Mouse (Mus musculus) brown adipose tissue, adult 24 weeks (tissue): ENCODE measurements around the gene Stpg4. TPM values are rescaled to one million over a fixed set of nuclear protein-coding genes. Genes with fewer than 3 reads are reported as not detected.

Experiments
- H3K27ac ChIP-seq: fragments of 200-500 bp; replicated peaks from 2 replicates; pipeline ENCODE4 v1.5.1; 2012; ENCODE audit warnings: low read depth, mild to moderate bottlenecking, low read length
- H3K4me1 ChIP-seq: fragments of 200-500 bp; 2 replicates; pipeline ENCODE4 v1.6.1; 2012; ENCODE audit warnings: low read length, mixed read lengths; ENCODE audit not compliant: control insufficient read depth, insufficient read depth, insufficient read length
- H3K4me3 ChIP-seq: fragments of 200-500 bp; 2 replicates; pipeline ENCODE4 v1.5.1; 2012; ENCODE audit warnings: low read depth, mild to moderate bottlenecking, low read length, moderate library complexity; ENCODE audit not compliant: insufficient read depth
- polyA plus RNA-seq: library from polyadenylated mRNA; stranded (reverse); fragments of >200 nt; gene quantifications from 2 replicates; pipeline ENCODE4 v1.2.4, GENCODE M21; 2012; ENCODE audit not compliant: missing spikeins, insufficient read depth, insufficient read length

Gene Stpg4
- polyA plus RNA-seq, 1 experiment, result not detected

DNA sequence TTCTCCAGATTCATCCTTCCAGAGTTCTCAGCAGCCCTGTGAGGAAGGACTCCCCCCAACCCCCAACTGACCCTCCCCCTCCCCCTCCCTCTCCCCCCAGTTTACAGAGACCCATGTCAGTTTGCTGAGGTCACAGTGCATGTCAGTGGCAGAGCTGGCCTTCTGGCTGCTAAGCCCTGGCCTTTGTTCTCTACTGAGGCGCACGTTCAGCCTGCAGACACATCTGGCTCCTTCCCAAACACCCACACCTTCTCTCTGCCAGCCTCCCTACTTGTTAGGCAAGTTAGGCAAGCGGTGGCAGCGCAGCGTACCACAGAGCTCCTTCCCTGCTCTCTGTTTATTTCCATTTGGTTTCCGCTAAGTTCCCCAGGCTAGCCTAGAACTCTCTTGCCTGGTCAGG lies 50.0 kb downstream of the Stpg4 start:
- Histone ChIP-seq H3K27ac (peak overlapping the region; percentile 65), H3K4me3 (no peak overlapping the region)

DNA sequence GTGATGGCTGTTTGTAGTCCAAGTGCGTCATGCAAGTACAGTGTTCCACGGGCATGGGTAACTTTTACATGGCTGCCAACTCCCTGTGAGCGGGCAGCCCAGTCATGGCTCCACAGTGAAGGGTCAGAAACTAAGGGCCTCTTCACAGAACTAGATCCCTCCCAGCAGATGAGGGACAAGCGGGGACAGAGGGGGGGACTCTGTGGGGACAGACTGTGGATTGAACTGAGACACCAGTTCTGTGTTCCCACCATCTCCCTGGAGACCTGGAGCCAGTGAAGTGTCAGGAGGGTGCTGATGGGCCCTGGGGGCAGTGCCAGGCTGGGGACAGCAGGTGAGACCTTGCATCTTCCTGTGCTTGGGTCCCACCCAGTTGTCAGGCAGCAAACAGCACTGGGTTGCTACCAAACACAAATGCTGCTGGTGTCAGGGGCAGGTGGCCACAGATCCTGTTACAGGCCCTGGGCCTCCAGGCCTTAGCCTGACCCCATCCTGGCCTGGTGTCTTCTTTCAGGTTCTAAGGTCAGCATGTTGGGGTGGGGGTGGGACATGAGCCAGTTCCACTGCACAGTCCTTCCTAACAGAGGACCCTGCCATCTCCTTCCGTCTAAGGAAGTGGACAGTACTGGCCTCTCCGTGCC lies 50.6 kb downstream of the Stpg4 start:
- Histone ChIP-seq H3K27ac (peak overlapping the region; percentile 78), H3K4me1 (peaks cover 21% of the 10 kb centered on the region), H3K4me3 (no peak overlapping the region)

More for the DNA sequence above, 50.0 kb downstream of the Stpg4 start:
- H3K4me1 ChIP-seq, result peaks cover 21% of the 10 kb centered on the region

- no peak overlapping the region for H3K4me3 ChIP-seq
- peak overlapping the region; percentile 78 for H3K27ac ChIP-seq
- H3K4me1 ChIP-seq, result peaks cover 19% of the 10 kb centered on the region
Measured at GRCm38 (mm10) chr17:87375941-87376511, 51.5 kb downstream of the Stpg4 start.

DNA sequence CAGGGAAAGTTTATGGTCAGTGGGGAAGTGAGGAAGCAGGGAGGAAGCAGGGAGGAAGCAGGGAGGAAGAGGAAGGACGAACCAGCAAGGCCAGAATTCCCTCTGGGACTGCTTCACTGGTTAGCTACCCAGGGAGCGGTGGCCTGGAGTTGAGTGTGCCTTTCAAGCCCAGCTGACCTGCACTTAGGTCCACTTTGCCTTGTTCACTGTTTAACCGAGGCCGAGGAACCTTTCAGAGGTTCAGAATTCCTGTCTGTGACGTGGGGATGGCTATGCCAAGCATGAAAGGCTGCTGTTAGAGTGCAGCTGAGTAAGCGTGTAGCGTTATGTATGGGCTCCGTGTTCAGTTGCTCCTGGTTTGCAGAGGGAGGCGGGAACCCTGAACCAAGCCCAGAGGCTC lies 54.2 kb downstream of the Stpg4 start:
- Histone ChIP-seq H3K4me1 (peaks cover 12% of the 10 kb centered on the region), H3K4me3 (no peak overlapping the region), H3K27ac (no peak overlapping the region)

DNA sequence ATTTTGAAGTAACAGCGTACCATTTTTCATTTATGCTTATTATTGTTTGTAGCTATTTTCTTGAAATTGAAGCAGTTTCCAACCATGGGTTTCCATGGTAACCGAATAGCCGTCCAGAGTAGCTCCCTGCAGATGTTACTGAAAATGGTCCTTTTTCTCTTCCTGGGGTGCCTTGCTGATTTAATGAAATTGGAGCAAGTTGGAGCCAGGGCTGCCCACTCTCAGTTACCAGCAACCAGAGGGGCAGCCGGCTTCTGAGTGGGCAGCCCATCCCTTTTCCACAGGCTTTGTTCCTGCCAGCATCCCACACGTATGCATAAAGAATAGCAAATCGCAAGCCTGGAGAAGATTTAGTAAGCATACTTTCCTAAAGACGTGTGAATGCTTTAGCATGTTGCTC lies 55.4 kb downstream of the Stpg4 start:
- Histone ChIP-seq H3K4me3 (no peak overlapping the region), H3K27ac (no peak overlapping the region), H3K4me1 (peaks cover 18% of the 10 kb centered on the region)

- no peak overlapping the region for H3K27ac ChIP-seq
- H3K4me1 ChIP-seq, result peaks cover 16% of the 10 kb centered on the region
- H3K4me3 ChIP-seq, result no peak overlapping the region
Measured at GRCm38 (mm10) chr17:87369270-87369759, 58.2 kb downstream of the Stpg4 start.

DNA sequence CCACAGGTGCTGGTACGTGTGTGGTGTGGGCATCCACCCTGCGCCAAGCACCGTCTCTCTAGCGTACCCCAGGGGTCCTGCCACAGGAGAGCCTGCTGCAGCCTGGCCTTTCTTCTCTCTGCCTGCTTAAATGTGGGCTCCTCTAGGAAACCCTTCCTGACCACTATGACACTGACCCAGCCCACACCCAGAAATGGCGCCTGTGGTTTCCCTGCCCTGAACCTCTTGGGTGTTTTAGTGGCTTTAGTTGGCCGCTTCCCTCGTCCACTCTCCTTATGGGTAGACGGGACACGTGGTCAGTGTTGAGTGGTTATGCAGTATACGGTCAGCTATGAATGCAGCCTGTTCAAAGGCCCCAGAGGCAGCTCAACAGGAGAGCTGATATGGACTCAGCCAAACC lies 59.1 kb downstream of the Stpg4 start:
- Histone ChIP-seq H3K27ac (no peak overlapping the region), H3K4me1 (peaks cover 16% of the 10 kb centered on the region), H3K4me3 (no peak overlapping the region)

- H3K4me1 ChIP-seq, result peaks cover 16% of the 10 kb centered on the region
- H3K4me3 ChIP-seq, result no peak overlapping the region
- H3K27ac ChIP-seq, result no peak overlapping the region
Measured at GRCm38 (mm10) chr17:87367640-87368039, 59.9 kb downstream of the Stpg4 start.

DNA sequence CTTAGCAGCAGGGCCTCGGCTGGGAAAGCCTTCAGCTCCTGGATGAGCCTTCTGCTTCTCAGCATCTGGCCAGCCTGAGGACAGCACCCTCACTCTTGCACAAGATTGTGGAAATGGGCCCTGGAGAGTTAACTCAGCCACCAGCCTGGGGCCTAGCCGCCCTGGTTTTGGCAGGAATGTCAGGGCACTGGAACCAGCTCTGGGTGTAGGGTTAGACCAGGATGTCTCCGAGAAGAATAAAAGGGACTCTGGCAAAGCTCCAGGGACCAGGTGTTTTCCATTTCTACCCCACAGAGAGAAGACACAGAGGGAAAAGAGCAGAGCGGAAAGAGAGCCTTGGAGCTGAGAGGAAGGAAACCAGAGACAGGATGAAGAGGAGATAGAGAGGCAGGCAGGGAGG lies 60.3 kb downstream of the Stpg4 start:
- H3K27ac ChIP-seq, result no peak overlapping the region
- peaks cover 16% of the 10 kb centered on the region for H3K4me1 ChIP-seq

GRCm38 (mm10) chr17:87366520-87366919 lies 61.0 kb downstream of the Stpg4 start:
- peaks cover 16% of the 10 kb centered on the region for H3K4me1 ChIP-seq
- H3K4me3 ChIP-seq, result no peak overlapping the region
- no peak overlapping the region for H3K27ac ChIP-seq

More for the DNA sequence above, 60.3 kb downstream of the Stpg4 start:
- H3K4me3 ChIP-seq, result no peak overlapping the region

GRCm38 (mm10) chr17:87365268-87365667 lies 62.3 kb downstream of the Stpg4 start:
- Histone ChIP-seq H3K4me1 (peaks cover 16% of the 10 kb centered on the region), H3K27ac (no peak overlapping the region), H3K4me3 (no peak overlapping the region)

GRCm38 (mm10) chr17:87364108-87364507 lies 63.4 kb downstream of the Stpg4 start:
- no peak overlapping the region for H3K4me3 ChIP-seq
- peaks cover 16% of the 10 kb centered on the region for H3K4me1 ChIP-seq
- no peak overlapping the region for H3K27ac ChIP-seq

- H3K4me3 ChIP-seq, result no peak overlapping the region
- no peak overlapping the region for H3K27ac ChIP-seq
- peaks cover 2% of the 10 kb centered on the region; the same call in 1 of the 2 replicates for H3K4me1 ChIP-seq
Measured at GRCm38 (mm10) chr17:87361132-87361531, 66.4 kb downstream of the Stpg4 start.

- Histone ChIP-seq H3K4me1 (peaks cover 16% of the 10 kb centered on the region), H3K27ac (no peak overlapping the region), H3K4me3 (no peak overlapping the region)
Measured at GRCm38 (mm10) chr17:87357506-87357905, 70.0 kb downstream of the Stpg4 start.

DNA sequence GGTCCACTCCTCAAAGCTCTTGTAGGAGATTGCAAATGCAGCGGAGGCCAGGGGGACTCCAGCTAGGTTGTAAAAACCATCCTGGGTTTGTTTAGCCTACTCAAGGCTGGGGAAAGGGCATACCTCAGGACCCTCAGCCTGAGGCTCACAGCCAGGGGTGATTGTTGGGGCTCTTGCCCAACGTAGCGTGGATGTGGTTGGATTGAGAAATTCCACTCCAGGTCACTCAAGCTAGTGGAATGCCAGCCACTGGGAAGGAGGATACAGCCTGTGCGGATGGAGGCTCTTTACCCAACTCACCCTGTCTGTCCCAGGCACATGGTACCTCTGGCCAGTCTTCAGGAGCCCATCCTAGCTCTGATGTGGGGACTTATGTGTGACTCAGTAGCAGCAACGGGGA lies 71.3 kb downstream of the Stpg4 start:
- H3K4me1 ChIP-seq, result peaks cover 17% of the 10 kb centered on the region
- H3K4me3 ChIP-seq, result no peak overlapping the region
- H3K27ac ChIP-seq, result no peak overlapping the region

DNA sequence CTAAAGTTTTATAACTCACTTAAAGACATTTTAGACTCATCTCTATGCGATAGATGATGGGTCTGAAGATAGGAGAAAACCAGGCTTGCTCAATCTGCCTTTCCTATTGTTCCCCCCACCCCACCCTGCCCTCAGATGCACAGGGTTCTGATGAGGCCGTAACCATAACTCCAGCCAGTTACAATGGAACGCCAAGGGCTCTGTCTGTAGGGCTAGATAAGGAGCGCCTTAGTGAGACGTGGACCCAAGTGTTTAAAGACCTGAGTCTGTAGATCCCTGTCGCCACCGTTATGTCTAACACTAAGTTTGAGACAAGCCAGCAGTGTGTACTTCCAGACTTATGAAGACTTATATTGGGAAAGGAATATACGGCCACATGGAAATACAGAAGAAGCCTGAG lies 72.1 kb downstream of the Stpg4 start:
- H3K27ac ChIP-seq, result no peak overlapping the region
- peaks cover 17% of the 10 kb centered on the region for H3K4me1 ChIP-seq
- H3K4me3 ChIP-seq, result no peak overlapping the region
